Mouse (Mus musculus) neutrophil, adult 5-6 weeks (primary cell): ENCODE measurements around the gene Actl6a. TPM values are rescaled to one million over a fixed set of nuclear protein-coding genes. Genes with fewer than 3 reads are reported as not detected.
"Not testable (repeated sequence)": the region's sequence is repeated elsewhere in the genome, so short reads cannot be mapped to it uniquely, and the experiment has no call there.

Source experiments
- ATAC-seq: fragments of 151-379, 151-347 bp; 2 replicates; pipeline ENCODE4 v1.8.0; 2017; ENCODE audit warnings: mild to moderate bottlenecking, moderate TSS enrichment; ENCODE audit not compliant: insufficient number of reproducible peaks, poor library complexity, low FRiP score, severe bottlenecking; ENCODE audit errors: extremely low read depth
- total RNA-seq: library from RNA; stranded (forward); fragments of 200-1000 nt; gene quantifications from 2 replicates; pipeline ENCODE4 v1.2.3, GENCODE M21; 2017

Gene Actl6a
- total RNA-seq, 1 experiment from 2014 or later: 44.3 TPM

DNA sequence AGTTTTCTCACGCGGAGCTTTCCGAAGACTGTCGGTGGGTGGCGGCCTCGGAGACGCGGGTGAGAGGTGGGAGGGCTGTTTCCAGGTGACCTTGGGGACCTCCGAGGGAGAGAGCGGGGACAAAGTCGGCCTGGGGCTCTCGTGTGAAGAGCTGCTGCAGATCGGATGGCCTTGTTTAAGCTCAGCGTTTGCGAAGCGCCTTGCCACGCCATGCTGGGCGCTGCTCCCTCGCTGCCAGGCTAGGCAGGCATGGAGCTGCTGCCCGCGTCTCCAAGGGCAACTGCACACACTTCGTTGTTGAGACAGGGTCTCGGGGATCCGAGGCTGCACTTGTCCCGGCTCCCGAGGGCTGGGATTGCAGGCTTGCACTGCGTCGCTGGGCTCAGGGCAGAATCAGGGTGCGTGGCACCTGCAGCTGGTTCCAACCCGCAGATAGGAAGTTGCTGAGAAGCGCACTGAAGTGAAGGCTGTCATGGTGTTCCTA is 31.1 kb downstream of the Actl6a start, which contains the start of gene Mrpl47:
Gene Mrpl47, minus strand, starts transcription at position 434 of the 484 bp plus-strand sequence.
- no peak for ATAC-seq

DNA sequence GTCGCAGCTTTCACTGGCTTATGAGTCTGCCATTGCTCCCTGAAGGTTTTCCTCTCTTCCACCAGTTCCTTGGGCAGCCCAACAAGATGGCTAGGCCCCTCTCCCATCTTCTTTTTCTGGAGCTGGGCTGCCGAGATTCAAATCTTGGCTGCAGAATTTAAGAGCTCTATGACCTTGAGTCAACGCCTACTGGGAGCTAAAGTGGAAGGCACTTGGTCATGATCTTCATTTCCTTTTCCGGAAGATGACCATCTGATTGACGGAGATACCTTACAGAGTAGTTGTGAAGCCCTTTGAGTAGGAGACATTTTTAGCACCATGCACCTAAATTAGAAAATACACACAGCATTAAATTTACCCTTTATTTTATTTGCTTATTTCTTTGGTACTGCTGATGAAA is 32.5 kb downstream of the Actl6a start:
- ATAC-seq: no peak

DNA sequence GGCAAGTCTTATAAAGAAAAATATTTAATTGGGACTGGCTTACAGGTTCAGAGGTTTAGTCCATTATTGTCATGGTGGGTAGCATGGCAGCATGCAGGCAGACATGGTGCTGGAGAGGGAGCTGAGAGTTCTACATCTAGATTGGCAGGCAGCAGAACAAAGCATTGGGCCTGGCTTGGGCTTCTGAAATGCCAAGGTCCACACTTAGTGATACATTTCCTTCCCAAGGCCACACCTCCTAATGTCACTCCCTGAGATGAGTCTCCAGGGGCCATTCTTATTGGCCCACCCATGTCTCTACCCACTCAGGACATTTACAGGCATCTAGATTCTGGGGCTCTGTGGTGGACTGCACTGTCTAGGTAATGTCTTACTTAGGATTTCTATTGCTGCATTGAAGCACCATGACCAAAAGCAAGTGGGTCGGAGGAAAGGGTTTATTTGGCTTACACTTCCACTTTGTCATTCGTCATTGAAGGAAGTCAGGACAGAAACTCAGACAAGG is 36.2 kb downstream of the Actl6a start:
- no peak for ATAC-seq

DNA sequence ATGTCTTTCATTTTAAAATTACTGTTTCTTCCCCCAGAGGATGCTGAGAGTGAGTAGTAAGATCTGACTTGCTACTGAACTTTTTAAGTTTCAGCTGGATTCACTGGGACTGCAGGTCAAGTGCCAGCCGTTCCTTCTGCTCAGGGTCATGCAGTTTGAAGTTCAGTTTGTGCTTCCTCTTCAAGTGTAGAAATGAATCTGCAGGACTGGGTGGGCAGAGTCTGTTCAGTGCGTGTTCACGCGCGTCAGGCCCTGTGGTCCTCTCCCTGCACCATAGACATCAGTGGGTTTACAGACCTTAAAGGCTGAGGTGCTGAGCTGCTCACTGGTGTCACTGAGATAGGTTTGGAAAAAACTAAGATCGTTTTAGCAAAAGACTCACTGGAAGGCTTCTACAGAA is 38.9 kb downstream of the Actl6a start:
- no peak for ATAC-seq

DNA sequence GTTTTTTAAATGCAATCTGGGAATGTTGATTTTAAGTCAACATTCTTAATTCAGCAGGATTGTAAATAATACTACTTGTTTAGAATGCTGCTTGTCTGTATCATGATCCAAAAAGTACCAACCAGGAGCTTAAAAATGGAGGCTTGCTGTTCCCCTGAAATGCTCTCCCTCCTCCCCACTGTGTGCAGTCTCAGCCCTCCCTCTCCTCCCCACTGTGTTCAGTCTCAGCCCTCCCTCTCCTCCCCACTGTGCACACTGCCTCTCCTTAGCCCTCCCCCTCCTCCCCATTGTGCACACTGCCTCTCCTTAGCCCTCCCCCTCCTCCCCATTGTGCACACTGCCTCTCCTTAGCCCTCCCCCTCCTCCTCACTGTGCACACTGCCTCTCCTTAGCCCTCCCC is 39.3 kb downstream of the Actl6a start:
- ATAC-seq: not testable (repeated sequence)

DNA sequence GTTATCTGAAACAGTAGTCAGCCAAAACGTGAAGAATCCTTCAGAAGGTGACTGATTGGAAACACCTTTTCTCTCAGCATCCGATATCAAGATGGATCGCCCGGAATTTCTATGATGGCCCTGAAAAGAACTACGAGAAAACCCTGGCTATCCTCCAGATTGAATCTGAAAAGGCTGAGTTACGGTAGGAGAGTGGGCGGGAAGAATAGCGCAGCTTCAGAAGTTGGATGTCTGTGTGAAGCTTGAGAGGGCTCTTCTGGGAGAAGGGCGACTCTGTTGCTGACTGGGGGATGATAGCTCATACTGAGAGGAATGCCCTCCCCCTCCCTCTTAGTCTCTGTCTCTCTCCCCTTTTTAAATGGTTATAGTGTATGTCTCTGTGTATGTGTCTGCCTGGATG is 42.3 kb downstream of the Actl6a start:
- no peak for ATAC-seq

DNA sequence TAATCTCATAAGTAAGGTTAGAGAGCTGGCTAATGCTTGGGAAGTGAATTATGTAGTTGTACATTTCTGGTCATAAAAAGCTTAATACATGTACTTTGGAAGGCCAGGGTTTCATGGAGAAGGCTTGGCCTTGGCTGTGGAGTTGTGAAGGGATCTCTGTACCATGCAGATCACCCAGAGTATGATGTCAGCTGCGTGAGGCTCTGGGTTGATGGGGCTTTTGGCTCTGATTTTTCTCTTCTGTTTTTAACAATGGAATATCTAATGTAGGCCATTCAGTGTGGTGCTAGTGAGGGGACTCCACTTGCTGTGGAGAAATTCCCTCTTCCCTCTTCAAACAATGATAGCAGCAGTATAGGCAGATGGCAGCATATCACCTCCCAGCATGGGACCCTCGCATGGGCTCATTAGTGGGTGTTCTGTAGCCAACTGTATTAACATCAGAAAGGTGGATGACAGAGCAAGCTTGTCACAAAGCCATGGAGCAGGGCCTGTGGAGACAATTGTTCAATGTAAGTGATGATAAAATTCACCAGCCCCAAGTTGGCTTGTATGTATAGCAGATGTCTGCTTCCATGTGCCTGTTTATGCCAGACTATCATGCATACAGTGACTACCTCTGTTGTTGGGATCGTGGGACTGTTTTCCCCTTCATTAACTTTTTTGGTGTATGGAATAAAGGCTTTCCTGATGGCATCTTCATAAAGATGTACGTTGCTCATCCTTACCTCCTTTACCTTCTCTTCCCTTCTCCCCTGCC is 43.9 kb downstream of the Actl6a start:
- ATAC-seq: no peak

DNA sequence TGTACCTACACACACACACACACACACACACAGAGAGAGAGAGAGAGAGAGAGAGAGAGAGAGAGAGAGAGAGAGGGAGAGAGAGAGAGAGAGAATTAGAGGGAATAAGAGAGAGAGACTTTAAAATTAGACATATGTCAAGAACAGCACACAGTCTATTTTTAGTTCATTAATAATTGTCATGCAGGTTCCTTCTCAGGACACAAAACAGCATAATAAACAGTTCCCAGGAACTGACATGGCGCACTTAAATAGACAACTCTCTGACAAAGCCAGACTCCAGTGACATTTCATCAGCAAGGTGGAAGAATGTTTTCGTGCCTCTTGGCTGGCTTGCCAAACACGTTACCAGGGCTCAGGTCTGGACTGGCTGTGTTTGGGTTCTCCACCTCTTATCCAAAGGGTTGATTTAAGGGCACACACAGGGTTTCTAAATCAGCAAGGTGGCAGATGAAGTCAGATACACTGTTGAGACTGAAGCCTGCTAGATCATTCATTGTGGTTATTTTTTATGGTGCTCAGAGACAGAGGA is 48.4 kb downstream of the Actl6a start:
- no peak for ATAC-seq

DNA sequence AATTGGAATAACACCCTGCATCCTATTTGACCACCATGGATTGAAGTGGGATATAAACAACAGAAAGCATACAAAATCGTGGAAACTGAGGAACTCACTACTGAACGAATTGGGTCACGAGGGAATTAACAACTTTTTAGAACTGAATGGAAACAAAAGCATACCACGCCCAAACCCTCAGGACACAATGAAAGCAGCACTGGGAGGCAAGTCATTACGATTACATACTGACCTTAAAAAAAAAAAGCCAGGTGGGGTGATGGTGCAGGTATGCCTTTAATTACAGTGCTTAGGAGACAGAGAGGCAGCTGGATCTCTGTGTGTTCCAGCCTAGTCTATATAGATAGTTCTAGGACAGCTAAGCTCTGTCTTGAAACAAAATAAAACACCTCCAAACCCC is 53.1 kb downstream of the Actl6a start:
- no peak for ATAC-seq

DNA sequence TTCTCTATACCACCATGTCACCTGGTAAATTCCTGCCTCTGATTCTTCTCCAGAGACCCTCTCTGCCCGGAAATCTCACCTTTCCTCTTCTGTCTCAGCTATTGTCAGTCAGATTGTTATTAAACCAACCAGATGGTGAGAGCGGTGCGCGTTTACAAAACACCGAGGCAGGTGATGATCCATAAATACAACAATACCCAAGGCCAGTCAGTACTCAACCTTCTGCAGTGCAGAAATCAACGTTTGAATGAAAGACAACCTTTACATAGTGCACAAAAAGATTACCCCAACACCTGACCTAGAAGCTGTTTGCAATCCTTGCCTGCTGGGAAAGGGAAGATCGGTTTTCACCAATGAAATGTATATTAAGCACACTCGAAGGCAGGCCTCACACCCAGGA is 56.9 kb downstream of the Actl6a start:
- ATAC-seq: no peak

DNA sequence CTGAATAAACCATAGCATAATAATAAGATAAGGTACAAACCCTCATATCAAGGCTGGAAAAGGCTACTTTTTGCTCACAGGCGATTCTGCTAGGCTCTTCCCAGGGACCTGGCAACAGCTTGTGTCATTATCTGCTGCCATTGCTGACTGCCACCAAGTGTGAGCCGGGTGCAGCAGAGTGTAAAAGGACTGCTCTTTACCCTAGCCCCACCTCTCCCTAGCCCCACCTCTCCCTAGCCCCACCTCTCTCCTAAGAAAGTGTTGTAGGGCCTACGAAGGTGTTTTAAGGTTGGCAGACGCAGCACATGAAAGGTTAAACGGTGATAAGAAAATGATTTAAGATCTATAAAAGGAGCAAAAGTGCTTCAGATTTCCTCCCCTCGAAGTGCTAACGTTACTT is 57.8 kb downstream of the Actl6a start:
- ATAC-seq: no peak

DNA sequence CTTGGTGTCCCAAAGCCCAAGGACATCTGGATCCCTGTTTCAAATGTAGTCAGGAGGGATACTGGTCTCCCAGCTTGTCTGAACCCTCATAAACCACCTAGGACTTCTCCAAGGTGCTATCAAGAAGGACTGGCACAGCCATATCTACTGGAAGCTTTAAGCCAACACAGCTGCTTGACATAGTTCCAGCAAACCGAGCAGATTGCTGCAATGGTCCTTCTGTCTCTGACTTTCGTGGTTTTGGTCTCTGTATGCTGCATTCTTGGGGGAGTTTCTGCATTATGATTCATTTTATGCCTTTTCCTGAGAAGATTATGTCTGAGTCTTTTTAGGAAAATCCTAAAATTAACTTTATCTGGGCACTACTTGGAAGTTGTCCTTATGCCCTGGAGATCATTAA is 64.7 kb downstream of the Actl6a start:
- ATAC-seq: no peak

Other genes starting within 250 kb of the Actl6a start
- 0.37 and 0.58 TPM in 2 replicates for gene Kcnmb3, start 214.1 kb upstream of the Actl6a start, total RNA-seq
- gene Zfp639, start 196.0 kb upstream of the Actl6a start, total RNA-seq: 52.8 and 83.5 TPM in 2 replicates
- gene Mfn1, start 176.8 kb upstream of the Actl6a start, total RNA-seq: 68.8 and 70.3 TPM in 2 replicates
- gene Gnb4, start 89.7 kb upstream of the Actl6a start, total RNA-seq: 2.9 and 3.4 TPM in 2 replicates
- 53.3 and 76.5 TPM in 2 replicates for gene Ndufb5, start 30.7 kb downstream of the Actl6a start, total RNA-seq
- 5.4 and 7.3 TPM in 2 replicates for gene Mrpl47, start 31.3 kb downstream of the Actl6a start, total RNA-seq
- gene Usp13, start 111.2 kb downstream of the Actl6a start, total RNA-seq: not detected in 2 replicates